Mouse (Mus musculus) gastrocnemius, postnatal 14 days (tissue): ENCODE results near the gene Ccdc91. TPM values are rescaled to one million over a fixed set of nuclear protein-coding genes. Genes with fewer than 3 reads are reported as not detected.

Source experiments
- DNase-seq: peaks from one replicate; pipeline ENCODE4 v3.0.0; 2021; ENCODE audit warnings: mixed read lengths
- intact Hi-C: fragments of 180-260 bp; cut with DNase I; formaldehyde crosslinking; loops from one replicate; pipeline ENCODE4 v1.15.1; 2025; ENCODE audit warnings: low total_unique reads
- total RNA-seq, 2 experiments: library from RNA; stranded (reverse); gene quantifications; 2 replicates each; pipeline ENCODE4 v1.2.3; 2021

Ccdc91 gene
- total RNA-seq, 2 experiments from 2014 or later = 62.3 to 63.3 TPM

GRCm38 (mm10) chr6:147672481-147672880 is 196.9 kb downstream of the Ccdc91 start:
- intact Hi-C loops = no loop called here
- DNase-seq = peak; percentile 7

GRCm38 (mm10) chr6:147675022-147675733 is 199.6 kb downstream of the Ccdc91 start:
- intact Hi-C loops = no loop called here
- no peak for DNase-seq

GRCm38 (mm10) chr6:147676214-147676613 is 200.6 kb downstream of the Ccdc91 start:
- intact Hi-C loops = no loop called here
- DNase-seq = no peak

Other genes with a start within 250 kb of the Ccdc91 start
- 1 to 10 TPM in 1 of 2 experiments, under 1 TPM in 1; 0.33 to 3.3 TPM for gene Pthlh, start 211.6 kb upstream of the Ccdc91 start, total RNA-seq